Mouse (Mus musculus): Measurements from ENCODE around the gene Fip1l1.
A peak's percentile ranks its signal among the peaks of the same experiment; 100 is the strongest.

Gene Fip1l1

GRCm38 (mm10) chr5:74535240-74536021 is at the start of gene Fip1l1:
TSS of gene Fip1l1 (plus strand) at chr5:74535449.
- peak; percentile 96 for DNase-seq

GRCm38 (mm10) chr5:74492705-74493104 is 42.5 kb upstream of the Fip1l1 start:
- DNase-seq: no peak

GRCm38 (mm10) chr5:74511686-74512085 is 23.6 kb upstream of the Fip1l1 start:
- no peak for DNase-seq

GRCm38 (mm10) chr5:74527025-74527424 is 8.2 kb upstream of the Fip1l1 start:
- DNase-seq: no peak

GRCm38 (mm10) chr5:74530785-74531184 is 4.5 kb upstream of the Fip1l1 start:
- DNase-seq: no peak

- DNase-seq: peak; percentile 99
Measured at GRCm38 (mm10) chr5:74531630-74532280, 3.5 kb upstream of the Fip1l1 start, which contains the start of gene Scfd2. TSS of gene Scfd2 (minus strand) at chr5:74531759.

GRCm38 (mm10) chr5:74536180-74536947 is 1.1 kb downstream of the Fip1l1 start:
- DNase-seq: no peak

GRCm38 (mm10) chr5:74545606-74546005 is 10.4 kb downstream of the Fip1l1 start:
- DNase-seq: no peak

GRCm38 (mm10) chr5:74549566-74549965 is 14.3 kb downstream of the Fip1l1 start:
- no peak for DNase-seq

GRCm38 (mm10) chr5:74561151-74561550 is 25.9 kb downstream of the Fip1l1 start:
- DNase-seq: no peak

- no peak for DNase-seq
Measured at GRCm38 (mm10) chr5:74571767-74572166, 36.5 kb downstream of the Fip1l1 start.

GRCm38 (mm10) chr5:74589133-74589532 is 53.9 kb downstream of the Fip1l1 start:
- no peak for DNase-seq

- no peak for DNase-seq
Measured at GRCm38 (mm10) chr5:74591413-74591812, 56.2 kb downstream of the Fip1l1 start.

GRCm38 (mm10) chr5:74593147-74593546 is 57.9 kb downstream of the Fip1l1 start:
- no peak for DNase-seq

- DNase-seq: no peak
Measured at GRCm38 (mm10) chr5:74600010-74600409, 64.8 kb downstream of the Fip1l1 start.

GRCm38 (mm10) chr5:74601171-74601570 is 65.9 kb downstream of the Fip1l1 start:
- DNase-seq: no peak

- no peak for DNase-seq
Measured at GRCm38 (mm10) chr5:74601965-74602364, 66.7 kb downstream of the Fip1l1 start.

GRCm38 (mm10) chr5:74602371-74602770 is 67.1 kb downstream of the Fip1l1 start:
- DNase-seq: no peak

GRCm38 (mm10) chr5:74603306-74603705 is 68.1 kb downstream of the Fip1l1 start:
- no peak for DNase-seq

- DNase-seq: no peak
Measured at GRCm38 (mm10) chr5:74606213-74606612, 71.0 kb downstream of the Fip1l1 start.

- no peak for DNase-seq
Measured at GRCm38 (mm10) chr5:74610511-74610910, 75.3 kb downstream of the Fip1l1 start.

GRCm38 (mm10) chr5:74612713-74613112 is 77.5 kb downstream of the Fip1l1 start:
- no peak for DNase-seq

GRCm38 (mm10) chr5:74613491-74614151 is 78.4 kb downstream of the Fip1l1 start:
- DNase-seq: peak; percentile 24
